Mouse (Mus musculus): Measurements from ENCODE around the gene Mepce. TPM values are rescaled to one million over a fixed set of nuclear protein-coding genes. Genes with fewer than 3 reads are reported as not detected.

Mepce gene
- polyA plus RNA-seq, 1 experiment from 2014 or later = 12.6 TPM

- H3K9me3 ChIP-seq = 0 out of 2 replicates have a peak, but pooled peaks cover 2% of the 10 kb centered on the region
- no peak for DNase-seq (ENCODE audit: low spot score)
- H3K36me3 ChIP-seq = no peaks in the 10 kb centered on the region
- H3K27ac ChIP-seq = no peak overlapping the region
- H3K27me3 ChIP-seq (ENCODE audit: insufficient read depth, poor library complexity, severe bottlenecking) = no peaks in the 10 kb centered on the region
- H3K4me3 ChIP-seq = no peak overlapping the region
- H3K4me1 ChIP-seq (replicated peaks) = peaks cover 24% of the 10 kb centered on the region; the same call in 1 of the 2 replicates
- 43% methylated on average over 1 of the region's 1 CpGs for WGBS
These were observed 19.0 kb downstream of the Mepce start for GRCm38 (mm10) chr5:137768475-137768874.

GRCm38 (mm10) chr5:137766270-137766669, 21.2 kb downstream of the Mepce start:
- no peak overlapping the region for H3K27ac ChIP-seq
- H3K4me3 ChIP-seq = no peak overlapping the region
- 61% methylated on average over 3 of the region's 3 CpGs for WGBS
- H3K36me3 ChIP-seq = no peaks in the 10 kb centered on the region
- 0 out of 2 replicates have a peak, but pooled peaks cover 2% of the 10 kb centered on the region for H3K9me3 ChIP-seq
- no peaks in the 10 kb centered on the region for H3K27me3 ChIP-seq (ENCODE audit: insufficient read depth, poor library complexity, severe bottlenecking)
- peaks cover 24% of the 10 kb centered on the region; the same call in 1 of the 2 replicates for H3K4me1 ChIP-seq (replicated peaks)
- no peak for DNase-seq (ENCODE audit: low spot score)

- Histone ChIP-seq H3K36me3 (peaks cover 4% of the 10 kb centered on the region; the same call in 1 of the 2 replicates), H3K27ac (no peak overlapping the region), H3K4me3 (no peak overlapping the region), H3K9me3 (0 out of 2 replicates have a peak, but pooled peaks cover 2% of the 10 kb centered on the region), H3K4me1 (replicated peaks) (peaks cover 26% of the 10 kb centered on the region; the same call in 1 of the 2 replicates), H3K27me3 (ENCODE audit: insufficient read depth, poor library complexity, severe bottlenecking) (no peaks in the 10 kb centered on the region)
- WGBS = 57% methylated on average over 9 of the region's 9 CpGs
- no peak for DNase-seq (ENCODE audit: low spot score)
These were observed 22.7 kb downstream of the Mepce start for GRCm38 (mm10) chr5:137764609-137765340.

- peak; percentile 78 for DNase-seq (ENCODE audit: low spot score)
- Histone ChIP-seq H3K27me3 (ENCODE audit: insufficient read depth, poor library complexity, severe bottlenecking) (no peaks in the 10 kb centered on the region), H3K4me3 (peak overlapping the region; percentile 9; the same call in 1 of the 2 replicates), H3K9me3 (no peaks in the 10 kb centered on the region), H3K27ac (peak overlapping the region; percentile 29; the same call in 1 of the 2 replicates), H3K36me3 (peaks cover 44% of the 10 kb centered on the region), H3K4me1 (replicated peaks) (peaks cover 24% of the 10 kb centered on the region; the same call in 1 of the 2 replicates)
- 24% methylated on average over 4 of the region's 4 CpGs for WGBS
These were observed 27.5 kb downstream of the Mepce start for GRCm38 (mm10) chr5:137759971-137760412.

- no peaks in the 10 kb centered on the region for H3K9me3 ChIP-seq
- no peaks in the 10 kb centered on the region for H3K27me3 ChIP-seq (ENCODE audit: insufficient read depth, poor library complexity, severe bottlenecking)
- H3K4me3 ChIP-seq = no peak overlapping the region
- peaks cover 16% of the 10 kb centered on the region; the same call in 1 of the 2 replicates for H3K4me1 ChIP-seq (replicated peaks)
- no peak overlapping the region for H3K27ac ChIP-seq
- H3K36me3 ChIP-seq = peaks cover 51% of the 10 kb centered on the region
- WGBS = 91% methylated on average over 19 of the region's 19 CpGs
- no peak for DNase-seq (ENCODE audit: low spot score)
These were observed 28.4 kb downstream of the Mepce start for GRCm38 (mm10) chr5:137758921-137759534.

GRCm38 (mm10) chr5:137757887-137758286, 29.6 kb downstream of the Mepce start:
- peaks cover 62% of the 10 kb centered on the region for H3K36me3 ChIP-seq
- 86% methylated on average over 6 of the region's 6 CpGs for WGBS

GRCm38 (mm10) chr5:137756882-137757661, 30.4 kb downstream of the Mepce start:
- H3K36me3 ChIP-seq = peaks cover 69% of the 10 kb centered on the region
- no peak overlapping the region for H3K27ac ChIP-seq
- WGBS = 46% methylated on average over 10 of the region's 10 CpGs

More at GRCm38 (mm10) chr5:137757887-137758286, 29.6 kb downstream of the Mepce start:
- no peaks in the 10 kb centered on the region for H3K9me3 ChIP-seq
- DNase-seq (ENCODE audit: low spot score) = no peak
- peaks cover 22% of the 10 kb centered on the region; the same call in 1 of the 2 replicates for H3K4me1 ChIP-seq (replicated peaks)
- no peak overlapping the region for H3K27ac ChIP-seq
- no peak overlapping the region for H3K4me3 ChIP-seq
- H3K27me3 ChIP-seq (ENCODE audit: insufficient read depth, poor library complexity, severe bottlenecking) = no peaks in the 10 kb centered on the region

GRCm38 (mm10) chr5:137756106-137756505, 31.3 kb downstream of the Mepce start:
- peaks cover 79% of the 10 kb centered on the region for H3K36me3 ChIP-seq
- no peak overlapping the region for H3K27ac ChIP-seq
- no peaks in the 10 kb centered on the region for H3K9me3 ChIP-seq
- WGBS = 87% methylated on average over 3 of the region's 3 CpGs
- no peaks in the 10 kb centered on the region for H3K27me3 ChIP-seq (ENCODE audit: insufficient read depth, poor library complexity, severe bottlenecking)
- H3K4me3 ChIP-seq = no peak overlapping the region
- DNase-seq (ENCODE audit: low spot score) = no peak
- peaks cover 23% of the 10 kb centered on the region; the same call in 1 of the 2 replicates for H3K4me1 ChIP-seq (replicated peaks)

More at GRCm38 (mm10) chr5:137756882-137757661, 30.4 kb downstream of the Mepce start:
- Histone ChIP-seq H3K4me1 (replicated peaks) (peaks cover 23% of the 10 kb centered on the region; the same call in 1 of the 2 replicates), H3K4me3 (no peak overlapping the region), H3K9me3 (no peaks in the 10 kb centered on the region), H3K27me3 (ENCODE audit: insufficient read depth, poor library complexity, severe bottlenecking) (no peaks in the 10 kb centered on the region)
- peak; percentile 83 for DNase-seq (ENCODE audit: low spot score)

- Histone ChIP-seq H3K27me3 (ENCODE audit: insufficient read depth, poor library complexity, severe bottlenecking) (no peaks in the 10 kb centered on the region), H3K9me3 (no peaks in the 10 kb centered on the region), H3K4me3 (no peak overlapping the region), H3K4me1 (replicated peaks) (peaks cover 23% of the 10 kb centered on the region; the same call in 1 of the 2 replicates), H3K27ac (no peak overlapping the region), H3K36me3 (peaks cover 84% of the 10 kb centered on the region)
- DNase-seq (ENCODE audit: low spot score) = no peak
- 84% methylated on average over 5 of the region's 5 CpGs for WGBS
These were observed 32.0 kb downstream of the Mepce start for GRCm38 (mm10) chr5:137755425-137755824.

GRCm38 (mm10) chr5:137753111-137753832, 34.2 kb downstream of the Mepce start:
- peaks cover 71% of the 10 kb centered on the region for H3K36me3 ChIP-seq
- WGBS = 82% methylated on average over 13 of the region's 13 CpGs
- H3K9me3 ChIP-seq = no peaks in the 10 kb centered on the region
- H3K4me1 ChIP-seq (replicated peaks) = peaks cover 26% of the 10 kb centered on the region
- DNase-seq (ENCODE audit: low spot score) = no peak
- no peak overlapping the region for H3K27ac ChIP-seq
- no peaks in the 10 kb centered on the region for H3K27me3 ChIP-seq (ENCODE audit: insufficient read depth, poor library complexity, severe bottlenecking)
- H3K4me3 ChIP-seq = no peak overlapping the region

- Histone ChIP-seq H3K27me3 (ENCODE audit: insufficient read depth, poor library complexity, severe bottlenecking) (no peaks in the 10 kb centered on the region), H3K36me3 (peaks cover 65% of the 10 kb centered on the region), H3K27ac (no peak overlapping the region), H3K4me1 (replicated peaks) (peaks cover 39% of the 10 kb centered on the region), H3K9me3 (no peaks in the 10 kb centered on the region), H3K4me3 (no peak overlapping the region)
- 89% methylated on average over 6 of the region's 6 CpGs for WGBS
- no peak for DNase-seq (ENCODE audit: low spot score)
These were observed 35.5 kb downstream of the Mepce start for GRCm38 (mm10) chr5:137751988-137752387.
